Mouse (Mus musculus) retina, postnatal 1 day (tissue): Measurements from ENCODE around the gene Dnajc11.

Source experiments
- DNase-seq: peaks from one replicate; pipeline ENCODE4 v3.0.0-alpha.2; 2012

The Dnajc11 gene

DNA sequence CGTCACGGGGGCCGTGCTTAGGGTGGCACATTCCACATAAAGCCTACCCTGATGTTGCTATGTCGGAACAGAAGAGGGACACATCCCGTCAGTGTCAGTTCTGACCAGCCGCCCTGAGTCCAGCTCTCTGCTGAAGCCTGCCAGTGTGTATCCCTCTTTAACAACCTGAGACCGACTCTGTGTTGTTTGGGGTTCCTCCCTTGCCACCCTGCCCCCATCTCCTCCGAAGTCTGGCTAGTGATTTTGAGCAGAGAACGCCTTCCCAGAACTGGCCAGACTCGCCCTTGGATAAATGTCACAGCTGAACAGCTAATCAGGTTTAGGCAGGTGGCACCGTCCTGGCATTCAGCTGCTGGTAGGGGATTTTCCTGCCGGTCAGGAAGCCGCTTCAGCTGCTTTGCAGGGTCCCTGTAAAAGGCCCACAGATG, 77.2 kb downstream of the Dnajc11 start:
- peak; percentile 35 for DNase-seq

DNA sequence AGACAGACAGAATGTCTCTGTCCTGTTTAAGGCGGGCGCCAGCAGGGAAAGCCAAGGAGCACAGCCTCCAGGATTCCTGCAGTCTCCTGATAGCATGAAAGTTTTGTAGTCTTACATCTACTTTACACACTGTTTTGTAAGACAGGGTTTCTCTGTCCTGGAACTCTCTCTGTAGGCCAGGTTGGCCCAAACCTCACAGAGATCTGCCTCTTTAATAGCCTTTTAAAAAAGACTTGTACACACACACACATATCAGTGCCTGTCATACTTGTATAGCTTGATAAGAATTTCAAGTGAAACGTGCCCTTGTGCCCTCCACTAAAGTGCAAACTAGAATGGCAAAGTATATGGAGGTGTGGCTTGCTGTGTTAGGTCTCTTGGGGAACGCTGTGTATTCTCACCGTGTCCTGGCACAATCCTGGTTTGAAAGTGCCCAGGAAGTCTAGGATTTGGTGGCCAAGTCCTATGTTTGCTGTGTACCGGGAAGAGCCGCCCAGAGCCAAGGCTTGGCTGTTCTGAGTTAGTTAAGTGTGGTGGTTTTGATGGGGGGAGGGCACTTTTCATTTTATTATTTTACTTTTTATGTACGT, 77.8 kb downstream of the Dnajc11 start:
- no peak for DNase-seq

DNA sequence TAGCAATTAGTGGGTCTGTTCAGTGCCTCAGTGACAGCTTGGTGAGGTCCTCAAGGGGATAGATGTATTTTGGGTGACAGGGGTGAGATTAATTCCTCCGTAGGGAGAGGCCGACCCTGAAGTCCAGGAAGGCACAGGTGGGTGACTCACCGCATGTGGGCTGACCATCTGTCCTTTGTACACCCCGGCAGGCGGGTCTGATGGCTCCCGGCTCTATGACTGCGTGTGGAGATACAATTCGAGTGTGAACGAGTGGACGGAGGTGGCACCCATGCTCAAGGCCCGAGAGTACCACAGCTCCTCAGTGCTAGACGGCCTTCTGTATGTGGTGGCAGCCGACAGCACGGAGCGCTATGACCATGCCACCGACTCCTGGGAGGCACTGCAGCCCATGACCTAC, 78.6 kb downstream of the Dnajc11 start:
- no peak for DNase-seq

DNA sequence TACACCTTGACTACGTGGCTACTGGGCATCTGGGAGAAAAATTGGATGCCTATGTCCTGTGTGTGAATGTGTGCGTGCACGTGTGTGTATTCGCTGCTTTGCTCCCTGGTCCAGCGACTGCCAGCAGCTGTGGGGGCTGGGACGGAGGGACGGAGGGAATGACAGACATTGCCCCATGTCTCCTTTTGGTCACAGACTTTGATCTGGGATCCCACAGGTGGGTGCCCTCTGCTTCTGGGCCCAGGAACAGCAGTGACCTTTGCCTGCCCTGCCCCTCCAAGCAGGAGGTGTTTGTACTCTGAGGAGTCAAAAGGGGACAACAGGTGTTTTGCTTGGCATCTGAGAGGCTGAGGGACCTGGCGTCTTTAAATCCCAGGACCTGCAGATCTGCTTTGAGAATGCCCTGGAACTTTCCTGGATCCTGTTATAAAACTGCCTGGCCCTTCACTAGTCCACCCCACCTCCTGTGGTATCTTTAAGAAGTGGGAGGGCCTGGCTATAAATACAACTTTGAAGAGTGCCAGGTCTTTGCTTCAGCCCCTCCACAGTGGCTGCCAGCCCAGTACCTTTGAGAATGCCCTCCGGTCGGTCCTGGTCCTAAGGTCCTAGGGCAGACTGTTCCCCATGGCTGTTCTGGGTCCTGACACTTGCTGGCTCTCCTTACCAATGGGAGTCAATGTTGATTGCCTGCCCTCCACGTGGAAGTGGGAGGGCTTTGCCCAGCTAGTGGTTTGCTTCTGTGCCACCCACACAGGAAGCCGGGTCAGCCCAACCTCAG, 79.7 kb downstream of the Dnajc11 start:
- no peak for DNase-seq

DNA sequence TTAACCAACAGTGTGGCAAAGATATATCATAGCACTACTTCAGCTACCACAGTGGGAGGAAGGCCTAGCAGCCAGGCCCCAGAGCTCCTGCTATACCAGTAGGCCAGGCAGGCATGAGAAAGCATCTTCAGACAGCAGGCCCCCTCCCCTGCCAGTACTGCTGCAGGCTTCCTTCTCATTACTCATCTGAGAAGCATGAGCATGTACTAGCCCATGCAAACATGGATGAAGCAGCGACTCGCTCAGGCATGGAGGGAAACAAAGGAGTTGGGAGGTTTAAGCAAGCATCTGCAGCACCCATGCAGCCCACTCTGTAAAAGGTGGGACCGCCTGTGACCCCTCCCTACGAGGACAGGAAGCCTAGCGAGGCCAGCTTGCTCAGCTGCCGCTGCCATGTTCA, 85.6 kb downstream of the Dnajc11 start:
- DNase-seq = no peak

DNA sequence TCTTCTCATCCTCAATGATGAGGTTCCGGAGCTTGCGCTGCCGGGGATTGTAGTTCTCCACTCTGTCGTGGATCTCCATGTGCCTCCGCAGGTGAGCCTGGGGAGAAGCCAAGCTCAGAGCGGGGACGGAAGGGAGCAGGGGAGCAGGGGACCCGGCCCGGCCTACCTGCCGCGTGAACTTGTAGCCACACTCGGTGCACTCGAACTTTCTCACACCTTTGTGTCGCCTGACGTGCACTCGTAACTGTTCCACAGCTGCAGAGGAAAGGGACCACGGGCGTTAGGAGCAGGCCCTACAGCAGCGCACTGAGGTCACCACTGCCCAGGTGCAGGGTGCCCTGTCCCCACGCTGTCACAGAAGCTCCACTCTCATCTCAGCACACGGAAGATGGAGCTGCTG, 86.5 kb downstream of the Dnajc11 start:
- no peak for DNase-seq

DNA sequence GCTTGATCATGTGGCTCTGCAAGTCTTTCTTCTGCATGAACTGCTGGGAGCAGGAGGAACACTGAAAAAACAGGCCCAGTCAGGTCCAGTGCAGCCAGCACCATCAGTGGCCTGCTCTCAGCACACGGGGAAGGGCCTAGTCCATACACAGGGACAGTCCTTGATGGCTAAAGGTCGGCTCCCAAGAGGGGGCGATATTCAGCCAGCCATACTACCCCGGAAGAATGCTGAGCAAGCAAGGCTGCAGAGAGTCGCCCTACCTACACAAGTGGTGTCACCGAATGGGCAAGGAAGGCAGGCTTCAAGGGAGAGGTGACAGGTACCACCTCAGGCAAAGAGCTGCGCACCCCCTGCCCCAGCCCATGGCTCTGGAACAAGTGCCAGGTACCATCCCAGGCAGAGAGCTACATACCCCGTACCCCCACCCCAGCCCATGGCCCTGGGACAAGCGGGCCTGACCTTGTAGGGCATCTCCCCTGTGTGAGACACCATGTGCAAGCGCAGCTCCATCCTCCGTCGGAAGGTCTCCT, 88.1 kb downstream of the Dnajc11 start:
- no peak for DNase-seq

DNA sequence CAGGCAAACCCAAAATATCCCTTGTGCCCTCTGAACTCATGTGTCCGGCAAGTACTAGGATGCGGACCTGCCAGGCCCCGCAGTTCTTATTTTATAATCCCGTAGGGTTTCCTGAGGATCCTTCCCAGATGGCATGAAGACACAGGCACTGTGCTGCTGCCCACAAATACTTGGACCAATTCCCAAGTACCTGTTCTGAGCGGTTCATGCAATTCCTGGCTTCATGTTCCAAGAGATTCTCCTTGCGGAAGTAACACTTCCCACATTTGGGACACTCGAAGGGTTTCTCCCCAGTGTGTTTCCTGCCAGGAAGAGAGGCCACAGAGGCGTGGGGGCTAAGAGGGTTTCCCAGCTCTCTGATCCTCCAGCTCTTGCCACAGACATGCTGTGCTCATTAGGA, 89.0 kb downstream of the Dnajc11 start:
- DNase-seq = no peak

DNA sequence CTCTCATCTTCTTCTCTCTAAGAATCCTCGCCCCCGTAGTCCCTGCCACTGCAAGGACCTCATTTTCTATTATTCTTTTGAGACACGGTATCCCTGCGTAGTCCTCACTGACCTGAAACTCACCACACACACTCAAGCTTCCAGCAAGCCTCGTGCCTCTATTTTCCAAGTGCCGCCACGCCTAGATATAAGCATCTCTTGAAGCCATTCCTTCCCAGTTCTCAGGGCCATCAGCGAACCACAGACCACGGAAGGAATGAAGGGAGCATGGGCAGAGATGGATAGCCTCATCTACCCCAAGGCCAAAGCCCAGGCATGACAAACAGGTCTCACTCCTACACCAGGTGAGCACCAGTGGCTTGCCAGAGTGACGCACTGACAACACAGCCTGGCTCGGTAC, 91.0 kb downstream of the Dnajc11 start:
- no peak for DNase-seq

DNA sequence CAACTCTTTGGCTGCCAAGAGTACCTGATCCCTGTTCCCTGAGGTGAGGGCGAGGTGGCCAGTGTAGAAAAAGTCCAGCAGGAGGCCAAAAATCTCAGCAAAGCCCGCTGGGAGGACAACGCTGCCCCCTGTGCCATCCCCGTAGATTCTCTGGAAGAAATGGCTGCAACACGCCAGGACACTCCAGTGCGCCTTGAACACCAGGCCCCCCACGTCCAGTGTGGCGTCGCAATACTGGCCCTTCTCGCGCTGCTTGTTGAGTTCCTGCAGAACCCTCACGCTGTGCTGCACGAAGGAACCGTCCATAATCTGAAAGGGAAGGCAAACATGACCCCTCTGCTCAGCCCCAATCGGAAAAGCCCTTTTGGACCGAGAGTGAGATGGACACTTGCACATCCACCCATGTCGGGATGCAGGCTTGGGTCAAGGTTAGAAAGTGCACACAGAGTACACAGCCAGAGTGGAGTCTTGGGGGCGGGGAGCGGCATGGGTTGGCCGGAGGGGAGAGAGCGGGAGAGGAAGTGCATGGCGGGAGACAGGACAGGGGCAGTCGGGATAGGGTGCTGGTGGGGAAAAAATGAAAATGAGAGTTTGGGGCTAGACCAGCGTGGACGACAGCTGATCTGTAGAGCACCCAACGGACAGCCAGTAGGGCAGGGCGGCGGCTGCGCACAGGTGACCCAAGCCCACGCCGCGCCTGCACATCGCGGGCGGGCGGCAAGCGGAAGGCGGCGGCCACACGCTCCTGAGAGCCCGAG, 93.4 kb downstream of the Dnajc11 start:
- DNase-seq = peak; percentile 52

DNA sequence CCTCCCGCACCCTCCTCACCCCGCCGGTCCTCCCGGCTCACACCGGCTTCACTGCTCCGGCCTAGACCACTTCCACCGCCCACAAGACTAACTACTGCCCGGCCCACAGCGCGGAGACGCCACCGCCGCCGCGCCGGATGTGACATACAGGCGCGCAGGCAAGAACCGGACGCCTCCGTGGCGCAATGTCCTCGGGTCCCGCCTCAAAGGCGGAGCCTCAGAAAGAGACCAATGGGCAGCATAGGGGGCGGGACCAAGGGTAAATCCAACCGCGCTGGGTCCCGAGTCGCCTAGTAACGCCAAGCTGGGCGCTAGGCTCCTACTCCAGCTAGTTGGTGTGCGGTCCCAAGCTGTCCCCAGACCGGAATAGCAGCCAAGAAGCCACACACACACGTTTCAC, 94.0 kb downstream of the Dnajc11 start, which contains the start of gene Zbtb48:
Zbtb48 (minus strand) TSS at position 148 of the 400 bp plus-strand sequence.
- DNase-seq = peak; percentile 98

DNA sequence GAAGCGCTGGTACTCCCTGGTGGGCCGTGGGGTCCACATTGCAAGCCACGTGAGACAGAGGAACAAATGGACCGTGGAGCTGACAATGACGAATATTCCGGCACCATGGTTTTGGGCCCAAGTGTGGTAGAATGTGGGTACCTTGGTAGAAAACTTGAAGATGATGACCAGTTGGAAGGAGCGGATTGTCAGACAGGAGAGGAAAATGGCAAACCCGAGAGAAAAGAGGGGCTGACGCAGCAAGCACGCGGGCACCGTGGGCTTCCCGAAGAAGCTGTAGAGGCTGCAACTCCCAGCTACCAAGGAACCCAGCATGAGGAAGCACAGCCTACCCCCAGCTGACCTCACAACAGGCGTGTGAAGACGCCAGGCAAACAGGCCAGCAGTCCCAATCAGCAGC, 95.0 kb downstream of the Dnajc11 start:
- no peak for DNase-seq

DNA sequence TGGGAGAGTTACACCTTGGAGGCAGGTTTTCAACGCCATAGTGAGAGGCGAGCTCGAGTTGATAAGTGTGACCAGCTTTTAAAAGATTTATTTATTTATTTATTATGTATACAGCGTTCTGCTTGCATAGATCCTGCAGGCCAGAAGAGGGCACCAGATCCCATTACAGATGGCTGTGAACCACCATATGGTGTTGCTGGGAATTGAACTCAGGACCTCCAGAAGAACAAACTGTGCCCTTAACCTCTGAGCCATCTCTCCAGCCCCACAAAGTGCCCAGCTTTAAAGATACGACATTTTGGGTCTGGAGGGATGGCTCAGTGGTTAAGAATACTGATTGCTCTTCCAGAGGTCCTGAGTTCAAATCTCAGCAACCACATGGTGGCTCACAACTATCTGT, 95.6 kb downstream of the Dnajc11 start:
- no peak for DNase-seq

DNA sequence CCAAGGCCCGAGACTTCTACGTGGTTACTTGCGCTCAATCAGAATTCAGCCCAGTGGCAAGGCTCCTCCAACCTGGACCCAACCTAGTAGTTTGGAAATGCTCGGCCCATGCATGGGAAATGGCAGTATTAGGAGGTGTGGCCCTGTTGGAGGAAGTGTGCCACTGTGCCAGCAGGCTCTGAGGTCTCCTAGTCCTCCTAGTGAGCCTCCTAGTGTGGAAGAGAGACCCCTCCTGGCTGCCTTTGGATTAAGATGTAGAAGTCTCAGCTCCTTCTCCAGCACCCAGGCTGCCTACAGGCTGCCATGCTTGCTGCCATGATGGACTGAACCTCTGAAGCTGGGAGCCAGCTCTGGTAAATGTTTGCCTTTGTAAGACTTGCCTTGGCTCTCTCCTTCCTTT, 96.5 kb downstream of the Dnajc11 start:
- DNase-seq = peak; percentile 51
